Mouse (Mus musculus) heart, adult 2 months (tissue): ENCODE measurements around the gene Hgfac. TPM values are rescaled to one million over a fixed set of nuclear protein-coding genes. Genes with fewer than 3 reads are reported as not detected.

Experiments used
- DNase-seq, 2 experiments: peaks; one replicate each; pipeline ENCODE4 v3.0.0; 2021
- H3K27ac ChIP-seq: fragments of 200-600 bp; 2 replicates; pipeline ENCODE4 v1.8.1; 2022
- H3K27me3 ChIP-seq: fragments of 200-500 bp; 2 replicates; pipeline ENCODE4 v1.6.1; 2012; ENCODE audit warnings: mild to moderate bottlenecking, low read length, inconsistent platforms, mixed read lengths; ENCODE audit not compliant: control insufficient read depth, insufficient read depth
- H3K36me3 ChIP-seq: fragments of 200-500 bp; 2 replicates; pipeline ENCODE4 v1.6.1; 2012; ENCODE audit warnings: low read length, inconsistent platforms; ENCODE audit not compliant: control insufficient read depth, insufficient read depth
- H3K4me1 ChIP-seq: fragments of 200-500 bp; 2 replicates; pipeline ENCODE4 v1.6.1; 2011; ENCODE audit warnings: low read length; ENCODE audit not compliant: control insufficient read depth, insufficient read depth
- H3K4me3 ChIP-seq: fragments of 200-600 bp; 2 replicates; pipeline ENCODE4 v1.8.1; 2022
- H3K79me2 ChIP-seq: fragments of 200-500 bp; replicated peaks from 2 replicates; pipeline ENCODE4 v1.6.1; 2012; ENCODE audit warnings: mild to moderate bottlenecking, inconsistent platforms, low read length, moderate library complexity, mixed read lengths; ENCODE audit not compliant: control insufficient read depth, insufficient read depth
- H3K9ac ChIP-seq: fragments of 200-500 bp; 2 replicates; pipeline ENCODE4 v1.6.1; 2012; ENCODE audit warnings: low read depth, mild to moderate bottlenecking, control low read depth, inconsistent platforms, low read length, mixed read lengths
- CTCF ChIP-seq: fragments of 200-600 bp; IDR thresholded peaks from 2 replicates; pipeline ENCODE4 v1.8.1; 2022; ENCODE audit warnings: antibody characterized with exemption, mild to moderate bottlenecking, moderate library complexity
- EP300 ChIP-seq: fragments of 200-500 bp; IDR thresholded peaks from 2 replicates; pipeline ENCODE4 v1.6.1; 2011; ENCODE audit warnings: low read depth, low read length, control low read depth; ENCODE audit not compliant: insufficient read depth
- POLR2A ChIP-seq: fragments of 200-500 bp; IDR thresholded peaks from 2 replicates; pipeline ENCODE4 v1.6.1; 2011; ENCODE audit warnings: mild to moderate bottlenecking, low read depth, low read length, control low read depth; ENCODE audit not compliant: insufficient read depth
- WGBS: fragments of 180-500 bp; shearing (Covaris S2); methylation state at CpG from one replicate; pipeline ENCODE4 v1.1.7; 2018; 5-methylcytosine and 5-hydroxymethylcytosine counted together
- intact Hi-C: fragments of 180-260 bp; cut with DNase I; formaldehyde crosslinking; loops from one replicate; pipeline ENCODE4 v1.15.1; 2025
- polyA plus RNA-seq: library from polyadenylated mRNA; depleted of rRNA; stranded (reverse); fragments of >200 nt; gene quantifications from 2 replicates; pipeline ENCODE4 v1.2.3, GENCODE M21; 2012
- total RNA-seq, 2 experiments: library from RNA; stranded (reverse); gene quantifications; 2 replicates each; pipeline ENCODE4 v1.2.3; 2021

Gene Hgfac
- total and polyA plus RNA-seq, 3 experiments: 0.47 to 1.3 (median 0.96) TPM

DNA sequence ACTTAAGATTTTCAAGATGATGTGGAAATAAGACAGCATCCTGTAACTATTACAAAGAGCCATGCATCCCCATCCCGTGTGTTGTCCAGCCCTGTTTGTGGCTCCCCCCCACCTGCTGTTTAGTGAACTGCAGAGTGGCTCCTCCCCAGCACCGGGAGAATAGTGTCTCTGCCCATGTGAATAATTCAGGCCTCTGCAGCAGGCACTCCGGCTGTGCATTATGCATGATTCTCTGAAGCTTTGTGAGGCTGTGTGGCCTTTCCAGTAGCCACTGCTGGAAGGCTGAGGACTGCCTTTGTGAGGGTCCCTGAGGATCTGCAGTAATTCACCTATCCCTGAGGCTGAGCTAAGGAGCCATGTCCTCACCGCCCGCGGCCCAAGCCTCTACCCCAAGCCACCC is 27.3 kb upstream of the Hgfac start:
- no peak for TF ChIP-seq EP300
- TF ChIP-seq CTCF: no peak
- TF ChIP-seq POLR2A: no peak
- intact Hi-C loops: no loop called here

DNA sequence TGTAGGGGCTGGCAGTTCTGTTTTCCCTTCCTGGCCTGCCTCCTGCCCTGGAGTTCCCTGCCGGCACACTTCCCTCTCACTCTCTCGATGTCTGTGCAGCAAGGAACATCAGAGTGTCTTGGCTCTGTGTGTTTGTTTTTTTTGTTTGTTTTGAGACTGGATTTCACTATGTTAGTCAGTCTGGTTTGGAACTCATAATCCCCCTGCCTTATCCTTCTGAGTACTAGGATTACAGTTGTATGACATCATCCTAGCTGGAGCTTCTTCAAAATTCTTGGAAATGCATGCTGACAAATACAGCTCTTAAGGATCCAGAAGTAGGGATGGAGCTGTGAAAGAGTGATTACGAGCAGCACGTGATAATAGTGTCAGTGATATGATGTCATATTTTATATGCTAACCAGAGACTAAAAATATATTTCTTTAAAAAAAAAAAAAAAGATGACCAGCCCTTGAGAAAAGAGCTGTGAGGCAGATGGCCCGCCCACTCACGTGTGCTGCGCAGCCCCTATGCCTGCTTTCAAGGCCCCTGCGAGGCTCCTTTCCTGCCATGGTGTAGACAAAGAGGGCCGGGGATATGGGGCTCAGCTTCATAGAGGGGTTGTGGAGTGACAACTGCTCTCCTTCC is 21.5 kb upstream of the Hgfac start:
- H3K4me1 ChIP-seq: peaks cover 4% of the 10 kb centered on the region; the same call in 1 of the 2 replicates
- intact Hi-C loops: no loop called here
- no peak overlapping the region for H3K27ac ChIP-seq

More for the DNA sequence above, 27.3 kb upstream of the Hgfac start:
- Histone ChIP-seq H3K4me1 (peaks cover 5% of the 10 kb centered on the region; the same call in 1 of the 2 replicates), H3K9ac (no peak overlapping the region), H3K27ac (no peak overlapping the region), H3K27me3 (no peaks in the 10 kb centered on the region), H3K79me2 (no peaks in the 10 kb centered on the region), H3K36me3 (0 out of 2 replicates have a peak, but pooled peaks cover 3% of the 10 kb centered on the region), H3K4me3 (no peak overlapping the region)
- no peak for DNase-seq
- WGBS: 78% methylated on average over 6 of the region's 6 CpGs

DNA sequence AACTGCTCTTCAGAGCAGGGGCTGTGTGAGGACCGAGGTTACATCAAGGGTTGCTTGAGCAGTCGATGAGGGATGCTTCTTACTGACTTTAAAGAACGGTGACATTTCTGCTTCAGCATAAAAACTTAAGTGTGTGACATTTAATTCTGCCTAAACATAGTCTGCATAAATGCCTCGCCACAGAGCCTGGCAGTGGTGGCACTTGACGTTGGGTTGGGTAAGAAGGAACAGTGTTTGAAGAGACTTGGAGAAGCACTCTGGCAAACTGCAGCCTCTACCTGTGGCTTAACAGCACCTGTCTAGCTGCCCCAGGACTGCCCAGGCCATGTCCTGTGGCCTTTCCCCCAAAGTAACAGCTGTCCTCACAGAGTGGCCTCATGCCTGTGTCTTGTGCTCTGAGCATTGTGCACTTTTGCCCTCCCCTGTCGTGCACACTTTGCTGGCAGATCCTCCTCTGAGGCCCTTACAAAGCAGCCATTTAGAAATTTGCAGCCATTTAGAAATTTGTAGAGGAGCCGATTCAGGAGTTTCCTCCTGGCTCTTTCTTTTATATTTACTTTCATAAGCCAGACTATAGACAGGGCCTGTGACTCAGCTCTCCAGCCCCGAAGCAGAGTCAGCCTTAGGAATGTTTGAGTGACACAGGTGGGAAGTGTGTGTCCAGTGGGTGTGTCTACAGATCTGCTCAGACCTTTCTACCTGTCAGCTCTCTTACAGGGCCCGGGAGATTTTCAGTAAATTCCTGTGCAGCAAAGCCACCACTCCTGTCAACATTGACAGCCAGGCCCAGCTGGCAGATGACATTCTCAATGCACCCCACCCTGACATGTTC is 20.7 kb upstream of the Hgfac start:
- no peak for DNase-seq
- intact Hi-C loops: no loop called here
- peaks cover 5% of the 10 kb centered on the region; the same call in 1 of the 2 replicates for H3K4me1 ChIP-seq
- no peaks in the 10 kb centered on the region for H3K79me2 ChIP-seq
- H3K36me3 ChIP-seq: no peaks in the 10 kb centered on the region
- no peak overlapping the region for H3K4me3 ChIP-seq
- WGBS: 78% methylated on average over 9 of the region's 9 CpGs
- TF ChIP-seq POLR2A (no peak), CTCF (no peak), EP300 (no peak)
- no peak overlapping the region for H3K27ac ChIP-seq
- no peak overlapping the region for H3K9ac ChIP-seq
- no peaks in the 10 kb centered on the region for H3K27me3 ChIP-seq

More for the DNA sequence above, 21.5 kb upstream of the Hgfac start:
- no peaks in the 10 kb centered on the region for H3K79me2 ChIP-seq
- H3K9ac ChIP-seq: no peak overlapping the region
- no peak overlapping the region for H3K4me3 ChIP-seq
- 60% methylated on average over 9 of the region's 9 CpGs for WGBS
- TF ChIP-seq EP300: no peak
- no peak for TF ChIP-seq POLR2A
- no peak for TF ChIP-seq CTCF
- H3K36me3 ChIP-seq: no peaks in the 10 kb centered on the region
- H3K27me3 ChIP-seq: no peaks in the 10 kb centered on the region
- no peak for DNase-seq

DNA sequence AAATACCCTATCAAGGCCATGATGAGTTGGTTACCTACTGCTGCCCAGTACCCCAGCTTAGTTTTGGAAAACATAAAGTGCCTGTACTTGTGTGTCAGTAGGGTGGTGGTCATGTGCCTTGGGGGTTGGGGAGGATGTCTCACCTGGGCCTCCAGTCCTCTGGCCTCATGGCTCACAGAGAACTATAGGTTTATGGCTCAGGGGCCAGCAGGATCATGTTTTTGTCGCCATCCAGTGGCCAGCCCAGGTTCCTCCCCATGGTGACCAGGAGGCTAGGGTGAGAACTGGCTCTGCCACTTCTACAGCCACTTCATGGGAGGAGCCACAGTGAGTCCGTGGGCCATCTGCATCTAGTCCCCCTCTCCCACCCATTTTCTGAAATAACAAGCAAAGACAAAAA is 16.3 kb upstream of the Hgfac start:
- no peak overlapping the region for H3K4me3 ChIP-seq
- peak; percentile 65 to 78 for DNase-seq
- TF ChIP-seq EP300 (peak; percentile 63; the same call in 1 of the 2 replicates), CTCF (peak; percentile 87), POLR2A (no peak)
- H3K4me1 ChIP-seq: peaks cover 9% of the 10 kb centered on the region
- H3K36me3 ChIP-seq: no peaks in the 10 kb centered on the region
- no peak overlapping the region; the same call in 1 of the 2 replicates for H3K27ac ChIP-seq
- H3K9ac ChIP-seq: no peak overlapping the region
- no peaks in the 10 kb centered on the region for H3K27me3 ChIP-seq
- H3K79me2 ChIP-seq: no peaks in the 10 kb centered on the region
- intact Hi-C loops: loop anchor here (1.0 kb wide), 2 partner anchors 39 to 109 kb away; no protein-coding TSS in a partner anchor
- 7% methylated on average over 2 of the region's 2 CpGs for WGBS

DNA sequence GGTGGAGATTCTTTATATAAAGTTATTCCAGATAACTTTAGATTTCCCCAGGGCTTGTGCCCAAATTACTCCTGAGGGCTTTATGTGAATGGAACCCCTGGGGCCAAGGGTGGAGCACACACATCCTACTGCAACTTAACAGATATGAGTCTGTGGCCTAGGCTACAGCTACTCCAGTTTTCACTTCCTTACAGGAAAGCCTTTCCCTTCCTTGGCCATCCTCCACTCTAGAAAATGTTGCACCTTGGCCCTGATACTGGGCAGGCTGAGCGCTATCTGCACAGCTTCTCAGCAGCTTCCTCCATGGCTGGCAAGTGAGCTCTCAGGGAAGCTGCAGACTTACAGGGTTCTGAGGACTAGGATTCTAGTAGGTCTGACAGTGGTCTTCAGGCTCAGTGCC is 12.0 kb upstream of the Hgfac start:
- H3K79me2 ChIP-seq: no peaks in the 10 kb centered on the region
- no peak overlapping the region for H3K4me3 ChIP-seq
- no peaks in the 10 kb centered on the region for H3K27me3 ChIP-seq
- peak in 1 of 2 experiments; percentile 29 for DNase-seq
- H3K27ac ChIP-seq: peak overlapping the region; percentile 50
- WGBS: 58% methylated on average over 1 of the region's 1 CpGs
- H3K9ac ChIP-seq: no peak overlapping the region
- no peaks in the 10 kb centered on the region for H3K36me3 ChIP-seq
- H3K4me1 ChIP-seq: peaks cover 8% of the 10 kb centered on the region
- intact Hi-C loops: no loop called here
- TF ChIP-seq POLR2A (no peak), EP300 (peak; percentile 54; the same call in 1 of the 2 replicates)

DNA sequence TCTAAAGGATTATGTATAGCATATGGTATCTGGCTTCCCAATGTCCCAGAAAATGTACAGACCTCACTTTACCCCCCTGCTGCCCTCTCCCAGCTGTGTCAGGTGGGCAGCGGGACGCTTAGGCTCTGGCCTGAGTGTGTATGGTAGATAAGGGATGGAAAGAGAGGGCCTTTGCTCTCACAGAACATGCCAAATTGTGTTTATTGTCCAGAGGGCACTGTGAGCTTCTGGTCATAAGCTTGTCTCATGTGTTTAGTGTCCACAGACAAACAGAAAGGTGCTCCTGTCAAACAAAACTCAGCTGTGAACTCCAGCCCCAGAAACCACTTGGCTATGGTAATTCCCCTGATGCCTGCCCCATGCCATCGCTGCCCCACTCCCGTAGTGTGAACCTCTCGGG is 11.6 kb upstream of the Hgfac start:
- Histone ChIP-seq H3K9ac (no peak overlapping the region), H3K79me2 (no peaks in the 10 kb centered on the region), H3K4me1 (peaks cover 8% of the 10 kb centered on the region), H3K27me3 (no peaks in the 10 kb centered on the region), H3K4me3 (no peak overlapping the region), H3K36me3 (no peaks in the 10 kb centered on the region), H3K27ac (peak overlapping the region; percentile 50)
- no peak for TF ChIP-seq EP300
- no peak for TF ChIP-seq CTCF
- no peak for TF ChIP-seq POLR2A
- 80% methylated on average over 5 of the region's 5 CpGs for WGBS
- intact Hi-C loops: no loop called here
- no peak for DNase-seq
